Mouse (Mus musculus): Measurements from ENCODE around the gene Prrx2.

Prrx2 gene

GRCm38 (mm10) chr2:30870863-30871262 is 36.1 kb downstream of the Prrx2 start:
- no peak for DNase-seq (ENCODE audit: low spot score)

- peak; percentile 28 for DNase-seq (ENCODE audit: low spot score)
Measured at GRCm38 (mm10) chr2:30872669-30873068, 37.9 kb downstream of the Prrx2 start.

- DNase-seq (ENCODE audit: low spot score): no peak
Measured at GRCm38 (mm10) chr2:30874445-30874844, 39.7 kb downstream of the Prrx2 start.

GRCm38 (mm10) chr2:30875096-30875495 is 40.3 kb downstream of the Prrx2 start:
- no peak for DNase-seq (ENCODE audit: low spot score)

GRCm38 (mm10) chr2:30875621-30876432 is 41.1 kb downstream of the Prrx2 start:
- no peak for DNase-seq (ENCODE audit: low spot score)

- no peak for DNase-seq (ENCODE audit: low spot score)
Measured at GRCm38 (mm10) chr2:30879481-30879880, 44.7 kb downstream of the Prrx2 start.

GRCm38 (mm10) chr2:30881215-30881614 is 46.4 kb downstream of the Prrx2 start:
- no peak for DNase-seq (ENCODE audit: low spot score)

- DNase-seq (ENCODE audit: low spot score): no peak
Measured at GRCm38 (mm10) chr2:30884852-30885373, 50.1 kb downstream of the Prrx2 start.

- peak; percentile 21 for DNase-seq (ENCODE audit: low spot score)
Measured at GRCm38 (mm10) chr2:30885453-30886163, 50.8 kb downstream of the Prrx2 start.

- DNase-seq (ENCODE audit: low spot score): peak; percentile 41
Measured at GRCm38 (mm10) chr2:30891002-30891401, 56.2 kb downstream of the Prrx2 start.

- DNase-seq (ENCODE audit: low spot score): no peak
Measured at GRCm38 (mm10) chr2:30893399-30893798, 58.6 kb downstream of the Prrx2 start.

- DNase-seq (ENCODE audit: low spot score): no peak
Measured at GRCm38 (mm10) chr2:30893946-30894345, 59.2 kb downstream of the Prrx2 start.

- peak; percentile 24 for DNase-seq (ENCODE audit: low spot score)
Measured at GRCm38 (mm10) chr2:30897291-30897690, 62.5 kb downstream of the Prrx2 start.

- DNase-seq (ENCODE audit: low spot score): no peak
Measured at GRCm38 (mm10) chr2:30899397-30900069, 64.8 kb downstream of the Prrx2 start.

- no peak for DNase-seq (ENCODE audit: low spot score)
Measured at GRCm38 (mm10) chr2:30901646-30902160, 66.9 kb downstream of the Prrx2 start.

- no peak for DNase-seq (ENCODE audit: low spot score)
Measured at GRCm38 (mm10) chr2:30902256-30902655, 67.5 kb downstream of the Prrx2 start.

GRCm38 (mm10) chr2:30902726-30903722 is 68.3 kb downstream of the Prrx2 start:
- DNase-seq (ENCODE audit: low spot score): no peak

GRCm38 (mm10) chr2:30904231-30904630 is 69.5 kb downstream of the Prrx2 start:
- DNase-seq (ENCODE audit: low spot score): no peak

- no peak for DNase-seq (ENCODE audit: low spot score)
Measured at GRCm38 (mm10) chr2:30904991-30905390, 70.2 kb downstream of the Prrx2 start.

- DNase-seq (ENCODE audit: low spot score): no peak
Measured at GRCm38 (mm10) chr2:30905906-30906305, 71.1 kb downstream of the Prrx2 start.

- no peak for DNase-seq (ENCODE audit: low spot score)
Measured at GRCm38 (mm10) chr2:30906641-30907040, 71.9 kb downstream of the Prrx2 start.

Measured in MN1 (cell line).